ENCODE assay signal across 12 mouse cellular contexts in the genomic region with DNA sequence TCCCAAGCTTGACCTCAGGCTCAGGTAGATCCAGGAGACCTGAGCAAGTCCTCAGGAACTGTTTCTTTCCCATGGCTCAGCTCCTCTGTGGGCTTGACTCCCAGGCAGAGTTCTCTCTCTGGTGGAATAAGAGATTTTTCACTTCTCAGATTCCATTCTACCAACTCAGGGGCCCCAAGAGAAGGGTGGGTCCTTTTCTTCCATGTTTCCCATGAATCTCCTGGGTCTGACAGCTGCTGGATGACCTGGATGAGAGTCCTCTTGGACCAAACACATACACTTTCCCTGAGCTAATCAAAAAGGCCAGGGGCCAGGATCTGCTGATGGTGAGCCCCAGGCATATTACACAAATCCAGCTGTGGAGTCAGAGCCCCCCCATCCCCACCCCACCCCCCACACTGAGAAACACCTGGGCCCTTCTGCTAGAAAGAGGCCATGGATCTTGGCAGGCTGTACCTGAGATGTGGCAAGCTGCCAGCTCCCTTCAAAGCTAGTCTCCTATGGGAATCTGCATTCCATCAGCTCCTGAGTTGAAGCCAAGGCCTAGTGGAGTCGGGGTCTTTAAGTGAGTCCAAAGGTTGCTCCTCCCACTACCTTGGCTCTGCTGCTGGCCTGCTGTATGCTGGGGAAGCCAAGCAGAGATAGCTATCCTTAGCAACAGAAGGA. TPM values are rescaled to one million over a fixed set of nuclear protein-coding genes. Genes with fewer than 3 reads are reported as not detected.
A peak's percentile ranks its signal among the peaks of the same experiment; 100 is the strongest.
DNase-seq lines count a peak whose midpoint lies in the region; ATAC-seq and TF ChIP-seq lines count a peak whose summit lies in the region.
"Had no signal": no experiment of that assay in that cellular context is flagged by ENCODE, and none has a peak within 500 bp of the region (broad histone marks: within the 10 kb centered on the region; RNA-seq: fewer than 3 reads in every experiment).

No protein-coding gene starts in this region.

- no peak for TF ChIP-seq EP300 in liver, postnatal 0 days (IDR thresholded peaks at IDR 0.05; ENCODE audit: low read depth)

- no peak for TF ChIP-seq CTCF in liver, postnatal 0 days (IDR thresholded peaks at IDR 0.05; ENCODE audit: low read depth)

- ATAC-seq in limb, embryonic 12.5 days (ENCODE audit: insufficient number of reproducible peaks, insufficient read depth, low FRiP score, low TSS enrichment, low read depth): 0 out of 2 replicates have a peak, but pooled peaks have one; percentile 35
- ATAC-seq in kidney, embryonic 14.5 days (ENCODE audit: low FRiP score, low TSS enrichment): peak; percentile 58
- ATAC-seq in stomach, embryonic 14.5 days (ENCODE audit: insufficient number of reproducible peaks, insufficient read depth, low FRiP score, low read depth): peak; percentile 60; the same call in 1 of the 2 replicates
- no peak for ATAC-seq in liver, postnatal 0 days
- ATAC-seq: Patski had no signal

- no peaks in the 10 kb centered on the region for H3K36me3 ChIP-seq in limb, embryonic 12.5 days
- no peaks in the 10 kb centered on the region for H3K36me3 ChIP-seq in limb, embryonic 10.5 days
- H3K36me3 ChIP-seq in kidney, embryonic 14.5 days (ENCODE audit: control insufficient read depth, insufficient read depth, low read length): no peaks in the 10 kb centered on the region
- H3K36me3 ChIP-seq in stomach, embryonic 14.5 days (ENCODE audit: control insufficient read depth, insufficient read depth, low read length): no peaks in the 10 kb centered on the region
- H3K36me3 ChIP-seq in liver, postnatal 0 days (replicated peaks; ENCODE audit: insufficient read depth, low read length): no peaks in the 10 kb centered on the region

- peaks cover 38% of the 10 kb centered on the region for H3K4me1 ChIP-seq in limb, embryonic 12.5 days (replicated peaks)
- peaks cover 20% of the 10 kb centered on the region for H3K4me1 ChIP-seq in limb, embryonic 10.5 days
- peaks cover 10% of the 10 kb centered on the region for H3K4me1 ChIP-seq in kidney, embryonic 14.5 days (ENCODE audit: control insufficient read depth, insufficient read depth, low read length)
- peaks cover 7% of the 10 kb centered on the region; the same call in 1 of the 2 replicates for H3K4me1 ChIP-seq in stomach, embryonic 14.5 days (ENCODE audit: control insufficient read depth, insufficient read depth, low read length)
- H3K4me1 ChIP-seq in liver, postnatal 0 days (ENCODE audit: insufficient read depth): no peaks in the 10 kb centered on the region

- no peak for DNase-seq in limb, embryonic 10.5 days (ENCODE audit: low spot score)
- peak; percentile 78 to 84 for DNase-seq in cerebellum, postnatal 25 days
- no peak for DNase-seq in right cerebral cortex, postnatal 25 days
- DNase-seq in liver, postnatal 0 days: no peak
- DNase-seq: gastrocnemius, postnatal 14 days had no signal

- no peak overlapping the region for H3K9ac ChIP-seq in limb, embryonic 12.5 days (replicated peaks)
- no peak overlapping the region for H3K9ac ChIP-seq in kidney, embryonic 14.5 days (ENCODE audit: low read depth, low read length)
- no peak overlapping the region for H3K9ac ChIP-seq in stomach, embryonic 14.5 days (replicated peaks; ENCODE audit: low read depth, low read length)
- no peak overlapping the region for H3K9ac ChIP-seq in liver, postnatal 0 days (replicated peaks)
- H3K9ac ChIP-seq: liver, embryonic 14.5 days had no signal

- no peaks in the 10 kb centered on the region for H3K9me3 ChIP-seq in limb, embryonic 12.5 days
- H3K9me3 ChIP-seq in limb, embryonic 10.5 days (replicated peaks): no peaks in the 10 kb centered on the region
- H3K9me3 ChIP-seq in kidney, embryonic 14.5 days (ENCODE audit: control insufficient read depth, low read length): no peaks in the 10 kb centered on the region
- no peaks in the 10 kb centered on the region for H3K9me3 ChIP-seq in stomach, embryonic 14.5 days (ENCODE audit: control insufficient read depth, low read depth, low read length)
- H3K9me3 ChIP-seq in liver, postnatal 0 days (ENCODE audit: low read length): no peaks in the 10 kb centered on the region

- no peak overlapping the region for H3K4me3 ChIP-seq in limb, embryonic 12.5 days (replicated peaks)
- H3K4me3 ChIP-seq in limb, embryonic 10.5 days: no peak overlapping the region
- no peak overlapping the region for H3K4me3 ChIP-seq in kidney, embryonic 14.5 days (ENCODE audit: low read length)
- H3K4me3 ChIP-seq in stomach, embryonic 14.5 days (ENCODE audit: low read depth, low read length): no peak overlapping the region
- H3K4me3 ChIP-seq in liver, postnatal 0 days (ENCODE audit: low read depth, low read length): no peak overlapping the region

- no peak overlapping the region for H3K4me2 ChIP-seq in limb, embryonic 12.5 days
- H3K4me2 ChIP-seq in kidney, embryonic 14.5 days (replicated peaks; ENCODE audit: low read depth, low read length): no peak overlapping the region
- no peak overlapping the region for H3K4me2 ChIP-seq in stomach, embryonic 14.5 days (replicated peaks; ENCODE audit: low read depth, low read length)
- H3K4me2 ChIP-seq in liver, postnatal 0 days (ENCODE audit: low read depth, low read length): no peak overlapping the region

- peak overlapping the region; percentile 64 for H3K27ac ChIP-seq in limb, embryonic 12.5 days
- no peak overlapping the region for H3K27ac ChIP-seq in limb, embryonic 10.5 days
- no peak overlapping the region for H3K27ac ChIP-seq in kidney, embryonic 14.5 days (ENCODE audit: low read depth, low read length)
- peak overlapping the region; percentile 33; the same call in 1 of the 2 replicates for H3K27ac ChIP-seq in stomach, embryonic 14.5 days (ENCODE audit: low read length)
- no peak overlapping the region for H3K27ac ChIP-seq in liver, postnatal 0 days (ENCODE audit: low read depth)
- H3K27ac ChIP-seq: liver, embryonic 14.5 days had no signal

- H3K27me3 ChIP-seq in limb, embryonic 12.5 days: no peaks in the 10 kb centered on the region
- H3K27me3 ChIP-seq in limb, embryonic 10.5 days (ENCODE audit: low read depth, poor library complexity, severe bottlenecking): no peaks in the 10 kb centered on the region
- H3K27me3 ChIP-seq in kidney, embryonic 14.5 days (ENCODE audit: control insufficient read depth, insufficient read depth, low read length): no peaks in the 10 kb centered on the region
- H3K27me3 ChIP-seq in stomach, embryonic 14.5 days (ENCODE audit: control insufficient read depth, insufficient read depth, low read length): no peaks in the 10 kb centered on the region
- no peaks in the 10 kb centered on the region for H3K27me3 ChIP-seq in liver, postnatal 0 days (ENCODE audit: insufficient read depth, low read length)
- H3K27me3 ChIP-seq: Patski had no signal

- WGBS in limb, embryonic 12.5 days: 21% methylated on average over 1 of the region's 1 CpGs
- 59% methylated on average over 1 of the region's 1 CpGs for WGBS in limb, embryonic 10.5 days
- 35% methylated on average over 1 of the region's 1 CpGs for WGBS in kidney, embryonic 14.5 days
- WGBS in stomach, embryonic 14.5 days: 15% methylated on average over 1 of the region's 1 CpGs
- 70% methylated on average over 1 of the region's 1 CpGs for WGBS in liver, postnatal 0 days (ENCODE audit: insufficient replicate concordance)

RNA-seq across cellular contexts. Expression of gene Mrgprd, which starts 17.9 kb away (rescaled TPM):
- not detected in 2 replicates for polyA plus RNA-seq in limb, embryonic 12.5 days (2016; fragmentation: Nextera tagmentation; extraction: Ambion mirVana)
- not detected in 2 replicates for polyA plus RNA-seq in limb, embryonic 10.5 days (2016; fragmentation: Nextera tagmentation; extraction: Ambion mirVana)
- polyA plus RNA-seq in kidney, embryonic 14.5 days (2014; fragmentation: Nextera tagmentation; extraction: Ambion mirVana): not detected in 2 replicates
- polyA plus RNA-seq in stomach, embryonic 14.5 days (2014; fragmentation: Nextera tagmentation; extraction: Ambion mirVana): not detected in 2 replicates
- polyA plus RNA-seq in liver, postnatal 0 days (2015; fragmentation: Nextera tagmentation; extraction: Ambion mirVana): not detected in 2 replicates
- polyA plus RNA-seq: liver, embryonic 14.5 days; neural tube, embryonic 11.5 days; Patski; urinary bladder, adult 2 months had no signal

RNA-seq across cellular contexts. Expression of gene Mrgprf, which starts 31.9 kb away (rescaled TPM):
- polyA plus RNA-seq in limb, embryonic 12.5 days (2016; fragmentation: Nextera tagmentation; extraction: Ambion mirVana): 0.41 TPM in 1 of 2 replicates, not detected in the other
- 0.09 TPM in 1 of 2 replicates, not detected in the other for polyA plus RNA-seq in limb, embryonic 10.5 days (2016; fragmentation: Nextera tagmentation; extraction: Ambion mirVana)
- polyA plus RNA-seq in kidney, embryonic 14.5 days (2014; fragmentation: Nextera tagmentation; extraction: Ambion mirVana): 1.7 and 2.2 TPM in 2 replicates
- polyA plus RNA-seq in stomach, embryonic 14.5 days (2014; fragmentation: Nextera tagmentation; extraction: Ambion mirVana): 2.9 and 3.7 TPM in 2 replicates
- 0.16 and 0.24 TPM in 2 replicates for polyA plus RNA-seq in liver, postnatal 0 days (2015; fragmentation: Nextera tagmentation; extraction: Ambion mirVana)
- polyA plus RNA-seq: neural tube, embryonic 11.5 days had no signal

RNA-seq across cellular contexts. Expression of gene Tpcn2, which starts 48.7 kb away (rescaled TPM):
- polyA plus RNA-seq in limb, embryonic 12.5 days (2016; fragmentation: Nextera tagmentation; extraction: Ambion mirVana): 9.1 and 10.2 TPM in 2 replicates
- 7.2 TPM in 2 replicates for polyA plus RNA-seq in limb, embryonic 10.5 days (2016; fragmentation: Nextera tagmentation; extraction: Ambion mirVana)
- polyA plus RNA-seq in kidney, embryonic 14.5 days (2014; fragmentation: Nextera tagmentation; extraction: Ambion mirVana): 4.0 and 4.4 TPM in 2 replicates
- 4.4 and 5.3 TPM in 2 replicates for polyA plus RNA-seq in stomach, embryonic 14.5 days (2014; fragmentation: Nextera tagmentation; extraction: Ambion mirVana)
- 2.2 and 2.3 TPM in 2 replicates for polyA plus RNA-seq in liver, postnatal 0 days (2015; fragmentation: Nextera tagmentation; extraction: Ambion mirVana)

Comparison
In these comparisons a context has a peak if more than half of its experiments do, and no peak if none do; other contexts are left out.
1. H3K27ac ChIP-seq: peak in limb, embryonic 12.5 days (single experiment) and stomach, embryonic 14.5 days (single experiment); none in limb, embryonic 10.5 days (single experiment), kidney, embryonic 14.5 days (single experiment) and liver, postnatal 0 days (single experiment).
2. DNase-seq: peak in cerebellum, postnatal 25 days (2 of 2); none in limb, embryonic 10.5 days (single experiment), right cerebral cortex, postnatal 25 days (single experiment) and liver, postnatal 0 days (single experiment).